Mouse (Mus musculus): Measurements from ENCODE around the gene Nme2. TPM values are rescaled to one million over a fixed set of nuclear protein-coding genes. Genes with fewer than 3 reads are reported as not detected.

Gene Nme2
- polyA plus RNA-seq (2017; shearing (Covaris generic)) = 190 TPM

GRCm38 (mm10) chr11:93956159-93956558 lies at the start of gene Nme2:
Gene Nme2 (minus strand): TSS chr11:93956259.

GRCm38 (mm10) chr11:93995720-93996305 lies 39.8 kb upstream of the Nme2 start, which contains the start of gene Spag9:
Gene Spag9 (plus strand): TSS chr11:93996091.

GRCm38 (mm10) chr11:93968005-93968847 lies 12.2 kb upstream of the Nme2 start, which contains the start of the genes Gm20390 and Nme1:
Gene Gm20390 (minus strand): TSS chr11:93968293.
Gene Nme1 (minus strand): TSS chr11:93968521.

Other genes starting within 250 kb of the Nme2 start
- 54.8 TPM for gene Utp18, start 70.5 kb downstream of the Nme2 start, polyA plus RNA-seq (2017; shearing (Covaris generic))
- gene Mbtd1, start 70.4 kb downstream of the Nme2 start, polyA plus RNA-seq (2017; shearing (Covaris generic)) = 47.0 TPM
- gene Gm20390, start 12.0 kb upstream of the Nme2 start, polyA plus RNA-seq (2017; shearing (Covaris generic)) = 135 TPM
- 55.8 TPM for gene Nme1, start 12.3 kb upstream of the Nme2 start, polyA plus RNA-seq (2017; shearing (Covaris generic))
- 184 TPM for gene Spag9, start 39.8 kb upstream of the Nme2 start, polyA plus RNA-seq (2017; shearing (Covaris generic))

All from effector memory CD4-positive, alpha-beta T cell, adult 5 months (primary cell).